Mouse (Mus musculus) midbrain, embryonic 10.5 days (tissue): ENCODE data around the gene Mettl18. TPM values are rescaled to one million over a fixed set of nuclear protein-coding genes. Genes with fewer than 3 reads are reported as not detected.

Experiments used
- DNase-seq: peaks from one replicate; pipeline ENCODE4 v3.0.0-alpha.2; 2017; ENCODE audit warnings: low spot score
- H3K27ac ChIP-seq: fragments of 300-500 bp; sonication (generic); replicated peaks from 2 replicates; pipeline ENCODE4 v1.5.1; 2016; ENCODE audit warnings: mild to moderate bottlenecking
- H3K27me3 ChIP-seq: fragments of 300-500 bp; sonication (generic); 2 replicates; pipeline ENCODE4 v1.6.1; 2016; ENCODE audit warnings: low read depth, mild to moderate bottlenecking; ENCODE audit not compliant: poor library complexity, severe bottlenecking
- H3K36me3 ChIP-seq: fragments of 300-500 bp; sonication (generic); 2 replicates; pipeline ENCODE4 v1.6.1; 2016; ENCODE audit warnings: mild to moderate bottlenecking, moderate library complexity
- H3K4me1 ChIP-seq: fragments of 300-500 bp; sonication (generic); 2 replicates; pipeline ENCODE4 v1.6.1; 2016
- H3K4me3 ChIP-seq: fragments of 300-500 bp; sonication (generic); 2 replicates; pipeline ENCODE4 v1.5.1; 2016; ENCODE audit warnings: mild to moderate bottlenecking, moderate library complexity
- H3K9me3 ChIP-seq: fragments of 300-500 bp; sonication (generic); replicated peaks from 2 replicates; pipeline ENCODE4 v1.6.1; 2016; ENCODE audit warnings: mild to moderate bottlenecking
- WGBS: fragments of 180-500 bp; shearing (Covaris S2); methylation state at CpG from one replicate; pipeline ENCODE4 v1.1.7; 2016; 5-methylcytosine and 5-hydroxymethylcytosine counted together
- polyA plus RNA-seq: library from polyadenylated mRNA; unstranded; fragments of >200 nt; fragmentation: Nextera tagmentation; extraction: Ambion mirVana; gene quantifications from 2 replicates; pipeline ENCODE4 v1.2.1, GENCODE M21; 2016

Mettl18 gene
- 11.2 and 11.3 TPM in 2 replicates for polyA plus RNA-seq

GRCm38 (mm10) chr1:163994721-163995608, at the start of gene Mettl18, which contains the start of gene BC055324:
Gene Mettl18, plus strand, starts transcription at chr1:163994889.
Gene BC055324, minus strand, starts transcription at chr1:163994796.
- H3K36me3 ChIP-seq: peaks cover 8% of the 10 kb centered on the region; the same call in 1 of the 2 replicates
- peak within 1 kb of the TSS; percentile 80 for H3K4me3 ChIP-seq
- no peaks in the 10 kb centered on the region for H3K9me3 ChIP-seq
- peak; percentile 91 for DNase-seq
- peaks cover 15% of the 10 kb centered on the region for H3K4me1 ChIP-seq
- peak within 1 kb of the TSS; percentile 91 for H3K27ac ChIP-seq
- WGBS: 5% methylated on average over 43 of the region's 43 CpGs
- H3K27me3 ChIP-seq: no peaks in the 10 kb centered on the region

GRCm38 (mm10) chr1:163953396-163953795, 41.3 kb upstream of the Mettl18 start:
- DNase-seq: no peak
- WGBS: 86% methylated on average over 2 of the region's 2 CpGs

GRCm38 (mm10) chr1:163958036-163958435, 36.7 kb upstream of the Mettl18 start:
- H3K9me3 ChIP-seq: no peaks in the 10 kb centered on the region
- no peak for DNase-seq
- no peaks in the 10 kb centered on the region for H3K27me3 ChIP-seq
- no peak overlapping the region for H3K4me3 ChIP-seq
- WGBS: 87% methylated on average over 3 of the region's 3 CpGs
- H3K27ac ChIP-seq: no peak overlapping the region
- H3K4me1 ChIP-seq: no peaks in the 10 kb centered on the region
- peaks cover 94% of the 10 kb centered on the region for H3K36me3 ChIP-seq

More at GRCm38 (mm10) chr1:163953396-163953795, 41.3 kb upstream of the Mettl18 start:
- no peak overlapping the region for H3K27ac ChIP-seq
- peaks cover 97% of the 10 kb centered on the region for H3K36me3 ChIP-seq
- H3K9me3 ChIP-seq: no peaks in the 10 kb centered on the region
- H3K4me1 ChIP-seq: no peaks in the 10 kb centered on the region
- H3K27me3 ChIP-seq: no peaks in the 10 kb centered on the region
- no peak overlapping the region for H3K4me3 ChIP-seq

- no peak for DNase-seq
- H3K4me1 ChIP-seq: no peaks in the 10 kb centered on the region
- no peak overlapping the region for H3K4me3 ChIP-seq
- H3K36me3 ChIP-seq: peaks cover 85% of the 10 kb centered on the region
- H3K27ac ChIP-seq: no peak overlapping the region
- no peaks in the 10 kb centered on the region for H3K9me3 ChIP-seq
- 91% methylated on average over 10 of the region's 10 CpGs for WGBS
- no peaks in the 10 kb centered on the region for H3K27me3 ChIP-seq
Measured at GRCm38 (mm10) chr1:163964008-163964689, 30.5 kb upstream of the Mettl18 start.

GRCm38 (mm10) chr1:163974471-163974870, 20.2 kb upstream of the Mettl18 start:
- no peak overlapping the region for H3K4me3 ChIP-seq
- peaks cover 70% of the 10 kb centered on the region for H3K36me3 ChIP-seq
- H3K27ac ChIP-seq: no peak overlapping the region
- 94% methylated on average over 1 of the region's 1 CpGs for WGBS
- no peak for DNase-seq
- no peaks in the 10 kb centered on the region for H3K9me3 ChIP-seq
- H3K4me1 ChIP-seq: no peaks in the 10 kb centered on the region
- H3K27me3 ChIP-seq: no peaks in the 10 kb centered on the region

GRCm38 (mm10) chr1:163975088-163975487, 19.6 kb upstream of the Mettl18 start:
- H3K9me3 ChIP-seq: no peaks in the 10 kb centered on the region
- WGBS: 95% methylated on average over 2 of the region's 2 CpGs
- DNase-seq: no peak
- no peak overlapping the region for H3K27ac ChIP-seq
- no peak overlapping the region for H3K4me3 ChIP-seq
- no peaks in the 10 kb centered on the region for H3K27me3 ChIP-seq
- H3K36me3 ChIP-seq: peaks cover 72% of the 10 kb centered on the region
- H3K4me1 ChIP-seq: no peaks in the 10 kb centered on the region

- DNase-seq: no peak
- Histone ChIP-seq H3K27me3 (no peaks in the 10 kb centered on the region), H3K9me3 (no peaks in the 10 kb centered on the region), H3K4me3 (no peak overlapping the region), H3K36me3 (peaks cover 72% of the 10 kb centered on the region), H3K27ac (no peak overlapping the region), H3K4me1 (no peaks in the 10 kb centered on the region)
- 94% methylated on average over 1 of the region's 1 CpGs for WGBS
Measured at GRCm38 (mm10) chr1:163976515-163976914, 18.2 kb upstream of the Mettl18 start.

GRCm38 (mm10) chr1:163992371-163992770, 2.3 kb upstream of the Mettl18 start:
- Histone ChIP-seq H3K27ac (no peak overlapping the region), H3K4me1 (peaks cover 15% of the 10 kb centered on the region), H3K9me3 (no peaks in the 10 kb centered on the region), H3K27me3 (no peaks in the 10 kb centered on the region), H3K36me3 (peaks cover 23% of the 10 kb centered on the region), H3K4me3 (no peak overlapping the region)
- no peak for DNase-seq
- 86% methylated on average over 4 of the region's 4 CpGs for WGBS

GRCm38 (mm10) chr1:163994173-163994720, 442 bp upstream of the Mettl18 start:
- peaks cover 8% of the 10 kb centered on the region; the same call in 1 of the 2 replicates for H3K36me3 ChIP-seq
- no peak for DNase-seq
- no peaks in the 10 kb centered on the region for H3K9me3 ChIP-seq
- H3K27ac ChIP-seq: peak overlapping the region; percentile 91
- peaks cover 15% of the 10 kb centered on the region for H3K4me1 ChIP-seq
- H3K4me3 ChIP-seq: peak overlapping the region; percentile 80
- 2% methylated on average over 38 of the region's 38 CpGs for WGBS
- no peaks in the 10 kb centered on the region for H3K27me3 ChIP-seq

- WGBS: 67% methylated on average over 2 of the region's 2 CpGs
- Histone ChIP-seq H3K4me1 (peaks cover 15% of the 10 kb centered on the region), H3K27me3 (no peaks in the 10 kb centered on the region), H3K9me3 (no peaks in the 10 kb centered on the region), H3K36me3 (peaks cover 8% of the 10 kb centered on the region; the same call in 1 of the 2 replicates), H3K27ac (no peak overlapping the region), H3K4me3 (peak overlapping the region; percentile 80)
- no peak for DNase-seq
Measured at GRCm38 (mm10) chr1:163995609-163995913, 872 bp downstream of the Mettl18 start.

- H3K4me1 ChIP-seq: no peaks in the 10 kb centered on the region
- H3K9me3 ChIP-seq: no peaks in the 10 kb centered on the region
- H3K36me3 ChIP-seq: 0 out of 2 replicates have a peak, but pooled peaks cover 3% of the 10 kb centered on the region
- whole genome bisulfite sequencing: 61% methylated on average over 6 of the region's 6 CpGs
- no peak overlapping the region for H3K4me3 ChIP-seq
- no peak for DNase-seq
- H3K27me3 ChIP-seq: no peaks in the 10 kb centered on the region
- no peak overlapping the region for H3K27ac ChIP-seq
Measured at GRCm38 (mm10) chr1:164001831-164002452, 7.3 kb downstream of the Mettl18 start.

- DNase-seq: no peak
- H3K27ac ChIP-seq: no peak overlapping the region
- H3K9me3 ChIP-seq: no peaks in the 10 kb centered on the region
- WGBS: 80% methylated on average over 3 of the region's 3 CpGs
- no peaks in the 10 kb centered on the region for H3K4me1 ChIP-seq
- H3K4me3 ChIP-seq: no peak overlapping the region
- H3K27me3 ChIP-seq: no peaks in the 10 kb centered on the region
- H3K36me3 ChIP-seq: no peaks in the 10 kb centered on the region
Measured at GRCm38 (mm10) chr1:164004311-164004710, 9.6 kb downstream of the Mettl18 start.
